Mouse (Mus musculus): ENCODE data around the gene Ccl27a. TPM values are rescaled to one million over a fixed set of nuclear protein-coding genes. Genes with fewer than 3 reads are reported as not detected.

Gene Ccl27a
- total and polyA plus RNA-seq, 3 experiments = 6.4 to 12.1 TPM; not detected in 1

DNA sequence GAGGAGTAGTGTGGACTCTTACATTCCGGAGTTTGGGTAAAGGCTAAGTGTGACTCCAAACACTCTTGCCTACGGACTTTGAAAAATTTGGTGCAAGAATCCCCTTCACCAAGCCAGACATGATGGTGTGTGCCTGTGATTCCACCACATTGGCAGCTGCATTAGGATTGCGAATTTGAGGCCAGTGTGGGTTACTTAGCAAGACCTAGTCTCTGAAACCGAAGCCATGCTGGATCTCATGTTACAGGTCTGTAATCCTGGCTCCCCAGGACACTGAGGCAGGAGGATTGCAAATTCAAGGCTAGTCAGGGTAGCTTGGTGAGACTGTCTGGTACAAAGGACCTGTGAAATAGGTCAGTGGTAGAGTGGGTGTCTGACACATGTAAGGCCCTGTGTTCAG lies 15.3 kb downstream of the Ccl27a start:
- DNase-seq (ENCODE audit: low read depth, low spot score) = no peak
- peaks cover 1% of the 10 kb centered on the region; the same call in 1 of the 2 replicates for H3K79me2 ChIP-seq (ENCODE audit: control insufficient read depth, insufficient read depth, low read length, poor library complexity)
- H3K36me3 ChIP-seq (ENCODE audit: control insufficient read depth in 1 of 2, insufficient read depth in 2 of 2, low read length in 2 of 2) = peaks cover 0 to 13% of the 10 kb centered on the region in 2 experiments; a peak in 2 of 4 replicates
- no peak overlapping the region for H3K4me3 ChIP-seq (ENCODE audit: control insufficient read depth in 1 of 2, insufficient read depth in 1 of 2, low read depth in 2 of 2, low read length in 2 of 2)
- TF ChIP-seq ZMIZ1 (IDR thresholded peaks at IDR 0.05; ENCODE audit: low read depth, low read length) (no peak), TCF12 (IDR thresholded peaks at IDR 0.05; ENCODE audit: low read depth, low read length) (no peak), USF1 (IDR thresholded peaks at IDR 0.05; ENCODE audit: low read depth, low read length) (no peak), CHD1 (IDR thresholded peaks at IDR 0.05; ENCODE audit: low read depth, low read length) (no peak), TAL1 (IDR thresholded peaks at IDR 0.05; ENCODE audit: low read length) (no peak), HCFC1 (IDR thresholded peaks at IDR 0.05; ENCODE audit: low read depth, low read length) (no peak), ZC3H11A (IDR thresholded peaks at IDR 0.05; ENCODE audit: low read depth, low read length) (no peak), ETS1 (IDR thresholded peaks at IDR 0.05; ENCODE audit: low read depth, low read length) (no peak), CTCF (IDR thresholded peaks at IDR 0.05 in 2 of 3, conservative IDR thresholded peaks at IDR 0.05 in 1 of 3; ENCODE audit: control insufficient read depth in 1 of 3, insufficient read depth in 1 of 3, low read depth in 2 of 3, low read length in 3 of 3, poor library complexity in 1 of 3, severe bottlenecking in 1 of 3) (no peak), SMC3 (IDR thresholded peaks at IDR 0.05; ENCODE audit: low read depth, low read length) (no peak), GABPA (IDR thresholded peaks at IDR 0.05; ENCODE audit: low read depth, low read length) (no peak), KAT2A (conservative IDR thresholded peaks at IDR 0.05; ENCODE audit: low read depth, low read length) (no peak), E2F4 (IDR thresholded peaks at IDR 0.05; ENCODE audit: borderline replicate concordance, low read depth, low read length) (no peak), POLR2AphosphoS5 (IDR thresholded peaks at IDR 0.05; ENCODE audit: borderline replicate concordance, low read depth, low read length) (no peak)
- peaks cover 6 to 22% of the 10 kb centered on the region in 2 experiments for H3K4me1 ChIP-seq (ENCODE audit: control insufficient read depth in 1 of 2, insufficient read depth in 2 of 2, low read length in 2 of 2)
- H3K9me3 ChIP-seq (replicated peaks; ENCODE audit: insufficient read depth, low read length) = no peaks in the 10 kb centered on the region
- no peak overlapping the region for H3K9ac ChIP-seq (ENCODE audit: control insufficient read depth, low read depth, low read length, poor library complexity, severe bottlenecking)
- no peaks in the 10 kb centered on the region for H3K27me3 ChIP-seq (ENCODE audit: control insufficient read depth in 1 of 2, insufficient read depth in 2 of 2, low read length in 2 of 2)
- H3K27ac ChIP-seq (ENCODE audit: control insufficient read depth, low read depth, low read length) = no peak overlapping the region

- H3K4me3 ChIP-seq (ENCODE audit: control insufficient read depth in 1 of 2, insufficient read depth in 1 of 2, low read depth in 2 of 2, low read length in 2 of 2) = no peak overlapping the region
- H3K4me1 ChIP-seq (ENCODE audit: control insufficient read depth in 1 of 2, insufficient read depth in 2 of 2, low read length in 2 of 2) = peaks cover 6 to 22% of the 10 kb centered on the region in 2 experiments
- H3K36me3 ChIP-seq (ENCODE audit: control insufficient read depth in 1 of 2, insufficient read depth in 2 of 2, low read length in 2 of 2) = peaks cover 0 to 13% of the 10 kb centered on the region in 2 experiments; a peak in 2 of 4 replicates
- DNase-seq (ENCODE audit: low read depth, low spot score) = no peak
- no peak for TF ChIP-seq UBTF (IDR thresholded peaks at IDR 0.05; ENCODE audit: borderline replicate concordance, insufficient read depth, low read depth, low read length)
- TF ChIP-seq E2F4 (IDR thresholded peaks at IDR 0.05; ENCODE audit: borderline replicate concordance, low read depth, low read length) = no peak
- no peak for TF ChIP-seq TBP (IDR thresholded peaks at IDR 0.05; ENCODE audit: low read depth, low read length)
- TF ChIP-seq KAT2A (conservative IDR thresholded peaks at IDR 0.05; ENCODE audit: low read depth, low read length) = no peak
- no peak for TF ChIP-seq POLR2AphosphoS5 (IDR thresholded peaks at IDR 0.05; ENCODE audit: borderline replicate concordance, low read depth, low read length)
- TF ChIP-seq MXI1 (IDR thresholded peaks at IDR 0.05; ENCODE audit: low read depth, low read length) = no peak
- TF ChIP-seq NELFE (IDR thresholded peaks at IDR 0.05; ENCODE audit: low read depth, low read length) = no peak
- TF ChIP-seq ZNF384 (IDR thresholded peaks at IDR 0.05; ENCODE audit: low read depth, low read length) = no peak
- TF ChIP-seq POLR2AphosphoS2 (IDR thresholded peaks at IDR 0.05; ENCODE audit: low read length) = no peak
- no peak for TF ChIP-seq CHD1 (IDR thresholded peaks at IDR 0.05; ENCODE audit: low read depth, low read length)
- no peak for TF ChIP-seq SIN3A (IDR thresholded peaks at IDR 0.05; ENCODE audit: low read length)
- TF ChIP-seq EP300 (IDR thresholded peaks at IDR 0.05; ENCODE audit: low read depth in 1 of 2, low read length in 2 of 2) = no peak
- TF ChIP-seq CTCF (IDR thresholded peaks at IDR 0.05 in 2 of 3, conservative IDR thresholded peaks at IDR 0.05 in 1 of 3; ENCODE audit: control insufficient read depth in 1 of 3, insufficient read depth in 1 of 3, low read depth in 2 of 3, low read length in 3 of 3, poor library complexity in 1 of 3, severe bottlenecking in 1 of 3) = no peak
- no peak for TF ChIP-seq JUND (IDR thresholded peaks at IDR 0.05; ENCODE audit: low read depth, low read length)
- TF ChIP-seq GATA1 (IDR thresholded peaks at IDR 0.05; ENCODE audit: low read depth, low read length) = no peak
- TF ChIP-seq MEF2A (IDR thresholded peaks at IDR 0.05; ENCODE audit: extremely low read depth, insufficient replicate concordance, low read depth, low read length, poor library complexity, severe bottlenecking) = no peak
- no peak for TF ChIP-seq SMC3 (IDR thresholded peaks at IDR 0.05; ENCODE audit: low read depth, low read length)
- no peak for TF ChIP-seq ZMIZ1 (IDR thresholded peaks at IDR 0.05; ENCODE audit: low read depth, low read length)
- H3K9ac ChIP-seq (ENCODE audit: control insufficient read depth, low read depth, low read length, poor library complexity, severe bottlenecking) = no peak overlapping the region
- H3K27ac ChIP-seq (ENCODE audit: control insufficient read depth, low read depth, low read length) = no peak overlapping the region
- no peaks in the 10 kb centered on the region for H3K27me3 ChIP-seq (ENCODE audit: control insufficient read depth in 1 of 2, insufficient read depth in 2 of 2, low read length in 2 of 2)
- H3K9me3 ChIP-seq (replicated peaks; ENCODE audit: insufficient read depth, low read length) = no peaks in the 10 kb centered on the region
- peaks cover 1% of the 10 kb centered on the region; the same call in 1 of the 2 replicates for H3K79me2 ChIP-seq (ENCODE audit: control insufficient read depth, insufficient read depth, low read length, poor library complexity)
These were observed 16.0 kb downstream of the Ccl27a start for GRCm38 (mm10) chr4:41758021-41758420.
